Mouse (Mus musculus) heart, embryonic 12.5 days (tissue): ENCODE data around the gene Apbb1. TPM values are rescaled to one million over a fixed set of nuclear protein-coding genes. Genes with fewer than 3 reads are reported as not detected.

Experiments used
- ATAC-seq: fragments of 200-750 bp; cut with Nextera tagmentation; 2 replicates; pipeline ENCODE4 v1.8.0; 2017; ENCODE audit warnings: moderate TSS enrichment, moderate library complexity; ENCODE audit not compliant: insufficient number of reproducible peaks, low FRiP score
- H3K27ac ChIP-seq: fragments of 300-500 bp; sonication (generic); 2 replicates; pipeline ENCODE4 v1.5.1; 2016; ENCODE audit warnings: mild to moderate bottlenecking, moderate library complexity; ENCODE audit not compliant: poor library complexity, severe bottlenecking
- H3K27me3 ChIP-seq: fragments of 300-500 bp; sonication (generic); replicated peaks from 2 replicates; pipeline ENCODE4 v1.6.1; 2016; ENCODE audit warnings: mild to moderate bottlenecking, moderate library complexity
- H3K36me3 ChIP-seq: fragments of 300-500 bp; sonication (generic); 2 replicates; pipeline ENCODE4 v1.6.1; 2016; ENCODE audit warnings: mild to moderate bottlenecking, moderate library complexity
- H3K4me1 ChIP-seq: fragments of 300-500 bp; sonication (generic); replicated peaks from 2 replicates; pipeline ENCODE4 v1.6.1; 2016; ENCODE audit warnings: mild to moderate bottlenecking
- H3K4me2 ChIP-seq: fragments of 300-500 bp; sonication (generic); 2 replicates; pipeline ENCODE4 v1.6.1; 2016; ENCODE audit warnings: mild to moderate bottlenecking, moderate library complexity
- H3K4me3 ChIP-seq: fragments of 300-500 bp; sonication (generic); 2 replicates; pipeline ENCODE4 v1.5.1; 2016; ENCODE audit warnings: mild to moderate bottlenecking
- H3K9ac ChIP-seq: fragments of 300-500 bp; sonication (generic); 2 replicates; pipeline ENCODE4 v1.6.1; 2016; ENCODE audit warnings: mild to moderate bottlenecking, moderate library complexity
- H3K9me3 ChIP-seq: fragments of 300-500 bp; sonication (generic); replicated peaks from 2 replicates; pipeline ENCODE4 v1.6.1; 2016; ENCODE audit warnings: mild to moderate bottlenecking, moderate library complexity
- WGBS: fragments of 180-500 bp; shearing (Covaris S2); methylation state at CpG from one replicate; pipeline ENCODE4 v1.1.7; 2016; 5-methylcytosine and 5-hydroxymethylcytosine counted together
- polyA plus RNA-seq: library from polyadenylated mRNA; unstranded; fragments of >200 nt; fragmentation: Nextera tagmentation; extraction: Ambion mirVana; gene quantifications from 2 replicates; pipeline ENCODE4 v1.2.1, GENCODE M21; 2016

Gene Apbb1
- polyA plus RNA-seq, 1 experiment from 2014 or later: 48.8 TPM

- WGBS: 82% methylated on average over 3 of the region's 3 CpGs
- Histone ChIP-seq H3K36me3 (peaks cover 40% of the 10 kb centered on the region), H3K9me3 (peaks cover 7% of the 10 kb centered on the region; the same call in 1 of the 2 replicates), H3K27me3 (no peaks in the 10 kb centered on the region), H3K9ac (no peak overlapping the region), H3K27ac (no peak overlapping the region), H3K4me1 (no peaks in the 10 kb centered on the region), H3K4me3 (no peak overlapping the region), H3K4me2 (no peak overlapping the region)
- no peak for ATAC-seq
These were observed 27.0 kb upstream of the Apbb1 start for GRCm38 (mm10) chr7:105608467-105608866.

- H3K9ac ChIP-seq: no peak overlapping the region
- H3K27ac ChIP-seq: no peak overlapping the region
- H3K27me3 ChIP-seq: no peaks in the 10 kb centered on the region
- peaks cover 7% of the 10 kb centered on the region; the same call in 1 of the 2 replicates for H3K9me3 ChIP-seq
- ATAC-seq: peak; percentile 63; the same call in 1 of the 2 replicates
- no peaks in the 10 kb centered on the region for H3K4me1 ChIP-seq
- H3K36me3 ChIP-seq: no peaks in the 10 kb centered on the region
- no peak overlapping the region for H3K4me2 ChIP-seq
- WGBS: 42% methylated on average over 9 of the region's 9 CpGs
- H3K4me3 ChIP-seq: no peak overlapping the region
These were observed 21.6 kb upstream of the Apbb1 start for GRCm38 (mm10) chr7:105602860-105603623.

DNA sequence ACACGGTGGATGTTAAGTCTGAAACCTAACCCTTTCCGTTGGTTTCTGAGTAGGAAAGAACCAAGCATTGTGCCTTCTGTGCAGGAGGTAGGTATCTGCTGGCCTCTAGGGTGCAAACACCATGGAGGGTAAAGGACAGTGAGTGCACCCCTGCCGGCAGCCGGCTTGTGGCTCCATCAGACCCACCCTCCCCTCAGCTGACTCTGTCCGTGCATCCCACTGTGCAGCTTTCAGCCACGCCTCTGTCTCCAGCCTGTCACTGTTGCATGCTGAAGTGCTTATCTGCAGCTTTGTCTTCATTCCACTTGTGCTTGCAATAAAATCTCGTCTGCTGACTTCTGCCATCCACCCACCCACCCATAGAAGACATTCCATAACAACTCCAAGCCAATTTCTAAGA, 8.6 kb upstream of the Apbb1 start:
- Histone ChIP-seq H3K27me3 (no peaks in the 10 kb centered on the region), H3K27ac (no peak overlapping the region), H3K4me2 (no peak overlapping the region), H3K36me3 (no peaks in the 10 kb centered on the region), H3K4me3 (no peak overlapping the region), H3K9me3 (no peaks in the 10 kb centered on the region), H3K9ac (no peak overlapping the region), H3K4me1 (peaks cover 9% of the 10 kb centered on the region; the same call in 1 of the 2 replicates)
- no peak for ATAC-seq
- 23% methylated on average over 7 of the region's 7 CpGs for WGBS

DNA sequence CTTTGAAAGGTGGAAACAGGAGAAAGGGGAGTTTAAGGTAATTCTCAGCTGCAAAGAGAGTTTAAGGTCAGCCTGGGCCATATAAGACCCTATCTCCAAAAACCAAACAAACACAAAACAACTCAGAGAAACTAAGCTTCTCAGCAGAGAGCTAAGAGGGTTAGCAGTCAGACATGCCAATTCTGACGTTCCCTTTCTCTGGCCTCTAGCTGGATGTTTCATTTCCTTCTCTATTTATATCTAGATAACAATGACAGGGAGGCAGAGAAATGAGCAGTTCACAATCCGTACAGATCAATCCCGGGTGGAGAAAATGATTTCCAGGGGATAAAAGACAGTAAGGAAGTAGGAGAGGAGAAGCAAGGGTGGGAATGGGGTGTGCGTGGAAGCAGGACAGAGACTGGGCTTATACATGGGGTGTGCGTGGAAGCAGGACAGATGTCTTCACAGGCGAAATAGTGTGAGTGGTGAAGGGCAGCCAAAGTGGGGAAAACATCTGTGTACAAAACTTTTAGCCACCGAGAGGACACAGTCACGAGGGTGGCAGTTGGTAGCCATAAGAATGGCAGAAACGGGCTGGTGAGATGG, 7.0 kb upstream of the Apbb1 start:
- no peak for ATAC-seq
- no peak overlapping the region for H3K4me2 ChIP-seq
- no peak overlapping the region for H3K4me3 ChIP-seq
- H3K9ac ChIP-seq: no peak overlapping the region
- H3K27ac ChIP-seq: no peak overlapping the region
- H3K27me3 ChIP-seq: no peaks in the 10 kb centered on the region
- WGBS: 57% methylated on average over 9 of the region's 9 CpGs
- no peaks in the 10 kb centered on the region for H3K36me3 ChIP-seq
- H3K4me1 ChIP-seq: peaks cover 9% of the 10 kb centered on the region; the same call in 1 of the 2 replicates
- no peaks in the 10 kb centered on the region for H3K9me3 ChIP-seq

DNA sequence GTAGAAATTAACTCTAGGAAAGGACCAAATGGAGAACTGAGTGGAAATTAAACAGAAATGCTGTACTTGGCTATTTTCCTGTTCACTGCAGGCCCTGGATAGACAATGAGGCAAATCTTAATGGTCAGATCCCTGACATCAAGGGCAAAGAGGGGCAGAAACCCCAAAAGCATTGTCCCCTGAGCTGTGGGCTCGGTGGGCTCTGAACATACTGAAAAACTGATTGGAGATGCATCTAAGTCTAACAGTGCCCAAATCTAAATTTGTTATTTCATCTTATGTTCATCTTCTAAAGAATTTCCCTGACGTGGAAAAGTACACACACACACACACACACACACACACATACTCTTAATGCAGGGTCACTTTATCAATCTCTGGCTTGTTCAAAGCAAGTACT, 506 bp upstream of the Apbb1 start:
- ATAC-seq: no peak
- 80% methylated on average over 2 of the region's 2 CpGs for WGBS

DNA sequence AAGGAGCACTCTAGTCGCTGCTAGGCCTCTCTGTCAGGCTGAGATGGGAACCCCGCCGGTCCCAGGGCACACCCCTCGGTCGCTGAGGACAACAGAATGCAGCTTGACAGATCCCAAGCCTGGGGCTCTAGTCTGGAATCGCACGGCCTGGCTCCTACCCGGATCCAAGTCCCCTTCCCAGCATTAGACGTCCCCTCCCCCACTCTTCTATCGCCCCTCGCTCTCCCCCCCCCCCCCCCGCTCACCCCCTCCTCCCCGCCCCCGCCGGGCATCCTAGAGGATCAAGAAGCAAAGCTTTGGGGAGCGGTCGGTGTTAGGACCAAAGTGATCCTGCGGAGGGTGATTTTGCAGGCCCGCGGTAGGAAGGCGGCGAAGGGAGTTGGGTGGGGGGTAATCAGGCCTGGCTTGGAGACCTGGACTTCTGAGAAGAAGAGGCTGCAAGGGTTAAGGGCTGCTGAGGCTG, 795 bp downstream of the Apbb1 start:
- Histone ChIP-seq H3K9me3 (no peaks in the 10 kb centered on the region), H3K9ac (peak overlapping the region; percentile 79), H3K36me3 (no peaks in the 10 kb centered on the region), H3K4me1 (peaks cover 10% of the 10 kb centered on the region), H3K4me3 (peak overlapping the region; percentile 87), H3K27me3 (no peaks in the 10 kb centered on the region), H3K4me2 (peak overlapping the region; percentile 84), H3K27ac (peak overlapping the region; percentile 66)
- WGBS: 2% methylated on average over 18 of the region's 22 CpGs
- peak; percentile 47 for ATAC-seq

More for the DNA sequence above, 506 bp upstream of the Apbb1 start:
- Histone ChIP-seq H3K36me3 (no peaks in the 10 kb centered on the region), H3K9ac (0 out of 2 replicates have a peak overlapping the region, but pooled peaks have one; percentile 7), H3K9me3 (no peaks in the 10 kb centered on the region), H3K27ac (peak overlapping the region; percentile 66), H3K27me3 (no peaks in the 10 kb centered on the region), H3K4me3 (peak overlapping the region; percentile 87), H3K4me2 (peak overlapping the region; percentile 84), H3K4me1 (peaks cover 10% of the 10 kb centered on the region)

GRCm38 (mm10) chr7:105578481-105578880, 3.0 kb downstream of the Apbb1 start:
- peaks cover 8% of the 10 kb centered on the region for H3K36me3 ChIP-seq
- no peak overlapping the region for H3K4me2 ChIP-seq
- H3K9me3 ChIP-seq: no peaks in the 10 kb centered on the region
- H3K9ac ChIP-seq: no peak overlapping the region
- H3K27ac ChIP-seq: no peak overlapping the region
- ATAC-seq: no peak
- H3K4me3 ChIP-seq: no peak overlapping the region
- no peaks in the 10 kb centered on the region for H3K27me3 ChIP-seq
- H3K4me1 ChIP-seq: peaks cover 10% of the 10 kb centered on the region
- WGBS: 76% methylated on average over 2 of the region's 2 CpGs

DNA sequence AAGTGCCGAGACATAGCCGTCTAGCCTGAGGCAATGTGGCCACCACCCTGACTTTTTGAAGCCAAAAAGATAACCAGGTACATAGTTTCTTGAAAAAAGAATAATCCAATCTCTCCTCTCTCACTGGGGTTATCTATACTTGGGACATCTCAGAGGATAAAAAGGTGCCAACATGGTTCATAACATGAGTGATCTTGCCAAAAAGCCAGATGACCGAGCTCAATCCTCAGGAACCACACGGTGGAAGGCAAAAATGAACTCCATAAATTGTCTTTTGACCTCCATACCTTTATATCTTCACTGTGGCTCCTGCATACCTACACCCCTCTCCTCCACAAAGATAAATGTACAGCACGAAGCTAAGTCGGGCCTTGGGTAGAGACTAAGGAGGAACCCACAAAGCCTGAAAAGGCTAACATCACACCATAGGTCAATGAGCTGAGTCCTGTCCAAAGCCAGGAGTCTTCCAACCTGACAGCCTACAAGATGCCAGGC, 4.0 kb downstream of the Apbb1 start:
- no peak overlapping the region for H3K4me2 ChIP-seq
- H3K9ac ChIP-seq: no peak overlapping the region
- H3K27me3 ChIP-seq: no peaks in the 10 kb centered on the region
- WGBS: 80% methylated on average over 6 of the region's 6 CpGs
- H3K4me3 ChIP-seq: no peak overlapping the region
- no peak for ATAC-seq
- no peak overlapping the region for H3K27ac ChIP-seq
- peaks cover 10% of the 10 kb centered on the region for H3K4me1 ChIP-seq
- H3K9me3 ChIP-seq: no peaks in the 10 kb centered on the region
- peaks cover 18% of the 10 kb centered on the region for H3K36me3 ChIP-seq

GRCm38 (mm10) chr7:105576166-105576748, 5.2 kb downstream of the Apbb1 start:
- no peaks in the 10 kb centered on the region for H3K27me3 ChIP-seq
- no peak overlapping the region for H3K4me2 ChIP-seq
- ATAC-seq: no peak
- peaks cover 6% of the 10 kb centered on the region for H3K4me1 ChIP-seq
- H3K9me3 ChIP-seq: no peaks in the 10 kb centered on the region
- H3K27ac ChIP-seq: no peak overlapping the region
- H3K4me3 ChIP-seq: no peak overlapping the region
- 48% methylated on average over 3 of the region's 3 CpGs for WGBS
- peaks cover 19% of the 10 kb centered on the region for H3K36me3 ChIP-seq
- no peak overlapping the region for H3K9ac ChIP-seq

DNA sequence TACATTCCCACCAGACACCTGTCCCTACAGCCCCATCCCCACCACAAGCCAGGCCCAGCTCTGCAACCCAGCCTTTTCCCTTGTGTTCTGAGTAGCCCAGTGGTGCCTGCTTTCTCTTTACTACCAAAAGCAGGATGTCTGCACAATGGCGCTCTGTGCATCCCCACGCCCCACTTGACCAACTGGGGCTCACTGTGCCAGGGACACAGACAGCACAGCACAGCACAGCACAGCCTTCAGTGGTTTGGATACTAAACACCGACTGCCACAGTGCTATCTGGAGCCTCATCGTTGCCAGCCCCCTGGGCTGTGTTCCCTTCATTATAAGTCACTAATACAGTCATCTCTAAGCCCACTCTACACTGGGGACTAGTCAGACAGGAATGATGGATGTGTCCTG, 6.9 kb downstream of the Apbb1 start:
- 82% methylated on average over 4 of the region's 4 CpGs for WGBS
- no peaks in the 10 kb centered on the region for H3K27me3 ChIP-seq
- no peak overlapping the region for H3K27ac ChIP-seq
- no peak for ATAC-seq
- no peaks in the 10 kb centered on the region for H3K9me3 ChIP-seq
- no peak overlapping the region for H3K4me3 ChIP-seq
- H3K9ac ChIP-seq: no peak overlapping the region
- H3K4me2 ChIP-seq: no peak overlapping the region
- H3K4me1 ChIP-seq: peaks cover 15% of the 10 kb centered on the region
- H3K36me3 ChIP-seq: peaks cover 19% of the 10 kb centered on the region

- Histone ChIP-seq H3K4me3 (no peak overlapping the region), H3K9me3 (no peaks in the 10 kb centered on the region), H3K27ac (no peak overlapping the region), H3K4me1 (peaks cover 28% of the 10 kb centered on the region), H3K36me3 (peaks cover 20% of the 10 kb centered on the region), H3K9ac (no peak overlapping the region), H3K27me3 (no peaks in the 10 kb centered on the region), H3K4me2 (no peak overlapping the region)
- ATAC-seq: no peak
- 93% methylated on average over 8 of the region's 8 CpGs for WGBS
These were observed 8.5 kb downstream of the Apbb1 start for GRCm38 (mm10) chr7:105572949-105573348.
